Mouse (Mus musculus): ENCODE measurements around the gene Qser1.
A peak's percentile ranks its signal among the peaks of the same experiment; 100 is the strongest.

Gene Qser1

GRCm38 (mm10) chr2:104817555-104818330 lies 1.2 kb upstream of the Qser1 start:
- peak; percentile 16 for DNase-seq (ENCODE audit: extremely low spot score, low read depth, low spot score)

- DNase-seq (ENCODE audit: extremely low spot score, low read depth, low spot score) = peak; percentile 39
Observed at GRCm38 (mm10) chr2:104816866-104817439, 393 bp upstream of the Qser1 start.

GRCm38 (mm10) chr2:104815561-104816370 lies 794 bp downstream of the Qser1 start:
- peak; percentile 46 for DNase-seq (ENCODE audit: extremely low spot score, low read depth, low spot score)

GRCm38 (mm10) chr2:104814181-104814951 lies 2.2 kb downstream of the Qser1 start:
- no peak for DNase-seq (ENCODE audit: extremely low spot score, low read depth, low spot score)

- DNase-seq (ENCODE audit: extremely low spot score, low read depth, low spot score) = no peak
Observed at GRCm38 (mm10) chr2:104805435-104805834, 11.1 kb downstream of the Qser1 start.

GRCm38 (mm10) chr2:104774763-104775162 lies 41.8 kb downstream of the Qser1 start:
- DNase-seq (ENCODE audit: extremely low spot score, low read depth, low spot score) = no peak

- no peak for DNase-seq (ENCODE audit: extremely low spot score, low read depth, low spot score)
Observed at GRCm38 (mm10) chr2:104768697-104769096, 47.9 kb downstream of the Qser1 start.

GRCm38 (mm10) chr2:104764018-104764417 lies 52.5 kb downstream of the Qser1 start:
- DNase-seq (ENCODE audit: extremely low spot score, low read depth, low spot score) = no peak

GRCm38 (mm10) chr2:104763134-104763703 lies 53.3 kb downstream of the Qser1 start:
- no peak for DNase-seq (ENCODE audit: extremely low spot score, low read depth, low spot score)

GRCm38 (mm10) chr2:104750611-104751010 lies 65.9 kb downstream of the Qser1 start:
- no peak for DNase-seq (ENCODE audit: extremely low spot score, low read depth, low spot score)

- DNase-seq (ENCODE audit: extremely low spot score, low read depth, low spot score) = no peak
Observed at GRCm38 (mm10) chr2:104748652-104749183, 67.8 kb downstream of the Qser1 start.

GRCm38 (mm10) chr2:104746251-104746650 lies 70.3 kb downstream of the Qser1 start:
- DNase-seq (ENCODE audit: extremely low spot score, low read depth, low spot score) = no peak

- DNase-seq (ENCODE audit: extremely low spot score, low read depth, low spot score) = no peak
Observed at GRCm38 (mm10) chr2:104743971-104744370, 72.6 kb downstream of the Qser1 start.

- DNase-seq (ENCODE audit: extremely low spot score, low read depth, low spot score) = no peak
Observed at GRCm38 (mm10) chr2:104743160-104743559, 73.4 kb downstream of the Qser1 start.

- peak; percentile 58 for DNase-seq (ENCODE audit: extremely low spot score, low read depth, low spot score)
Observed at GRCm38 (mm10) chr2:104742741-104743064, 73.9 kb downstream of the Qser1 start, which contains the start of gene Depdc7. Depdc7 (minus strand) TSS chr2:104742878.

- no peak for DNase-seq (ENCODE audit: extremely low spot score, low read depth, low spot score)
Observed at GRCm38 (mm10) chr2:104741896-104742740, 74.4 kb downstream of the Qser1 start.

- no peak for DNase-seq (ENCODE audit: extremely low spot score, low read depth, low spot score)
Observed at GRCm38 (mm10) chr2:104741015-104741758, 75.4 kb downstream of the Qser1 start.

- DNase-seq (ENCODE audit: extremely low spot score, low read depth, low spot score) = no peak
Observed at GRCm38 (mm10) chr2:104740248-104740949, 76.2 kb downstream of the Qser1 start.
